Mouse (Mus musculus): ENCODE measurements around the gene Carmil2. TPM values are rescaled to one million over a fixed set of nuclear protein-coding genes. Genes with fewer than 3 reads are reported as not detected.

The Carmil2 gene
- polyA plus RNA-seq, 1 experiment from 2014 or later = 1.4 TPM

DNA sequence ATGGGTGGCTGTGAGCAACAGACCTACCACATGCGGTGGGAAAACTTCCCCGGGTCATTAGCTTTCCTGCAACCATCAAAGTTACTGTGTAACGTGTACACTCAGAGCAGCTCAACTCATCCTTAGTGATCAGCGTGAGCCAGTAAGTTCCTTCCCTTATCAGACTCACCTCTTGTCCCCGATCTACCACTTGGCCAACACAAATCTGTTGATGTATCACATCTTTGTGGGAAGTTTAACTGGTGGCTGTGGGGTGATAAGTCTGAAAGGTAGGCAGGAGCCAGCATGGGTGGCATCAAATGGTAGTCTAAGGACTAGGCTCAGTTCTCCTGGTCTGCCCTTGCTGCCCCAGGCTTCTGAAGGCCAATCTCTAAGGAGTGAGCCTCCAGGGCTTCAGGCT lies 46.1 kb downstream of the Carmil2 start:
- no peaks in the 10 kb centered on the region for H3K4me1 ChIP-seq
- no peak overlapping the region for H3K27ac ChIP-seq
- no peaks in the 10 kb centered on the region for H3K9me3 ChIP-seq
- no peaks in the 10 kb centered on the region for H3K36me3 ChIP-seq
- ATAC-seq (ENCODE audit: borderline replicate concordance, extremely low read depth, low FRiP score, low TSS enrichment) = no peak
- no peak overlapping the region for H3K4me3 ChIP-seq
- no peaks in the 10 kb centered on the region for H3K27me3 ChIP-seq
- 91% methylated on average over 5 of the region's 5 CpGs for WGBS
- no peak overlapping the region for H3K9ac ChIP-seq
- H3K4me2 ChIP-seq = no peak overlapping the region

GRCm38 (mm10) chr8:105739216-105739615 lies 53.1 kb downstream of the Carmil2 start:
- Histone ChIP-seq H3K36me3 (no peaks in the 10 kb centered on the region), H3K4me3 (no peak overlapping the region), H3K9me3 (no peaks in the 10 kb centered on the region), H3K27me3 (no peaks in the 10 kb centered on the region), H3K9ac (no peak overlapping the region), H3K4me2 (no peak overlapping the region), H3K4me1 (no peaks in the 10 kb centered on the region), H3K27ac (no peak overlapping the region)
- no peak for ATAC-seq (ENCODE audit: borderline replicate concordance, extremely low read depth, low FRiP score, low TSS enrichment)
- 81% methylated on average over 5 of the region's 5 CpGs for WGBS

DNA sequence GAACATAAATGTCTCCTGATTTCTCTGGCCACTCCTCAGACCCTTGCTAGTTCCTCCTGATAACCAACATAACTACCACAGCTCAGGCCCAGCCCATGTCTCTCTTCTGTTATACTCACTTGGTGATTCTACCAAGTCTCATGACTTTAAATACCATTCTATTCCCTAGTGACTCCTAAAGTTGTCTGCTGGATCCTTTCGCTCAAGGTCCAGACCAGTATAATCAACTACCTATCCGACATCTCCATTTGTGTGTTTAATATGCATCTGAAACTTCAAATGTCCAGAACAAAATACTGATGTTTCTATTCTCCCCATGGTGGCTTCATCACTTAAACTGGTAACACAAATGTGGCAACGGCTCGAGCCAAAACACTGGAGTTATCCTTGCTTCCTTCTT lies 57.2 kb downstream of the Carmil2 start:
- Histone ChIP-seq H3K4me3 (no peak overlapping the region), H3K4me1 (peaks cover 4% of the 10 kb centered on the region), H3K27me3 (no peaks in the 10 kb centered on the region), H3K4me2 (no peak overlapping the region), H3K9me3 (no peaks in the 10 kb centered on the region), H3K27ac (no peak overlapping the region), H3K36me3 (no peaks in the 10 kb centered on the region), H3K9ac (no peak overlapping the region)
- WGBS = 73% methylated on average over 4 of the region's 4 CpGs
- no peak for ATAC-seq (ENCODE audit: borderline replicate concordance, extremely low read depth, low FRiP score, low TSS enrichment)

Other genes with a start within 250 kb of the Carmil2 start
- 63.3 and 63.6 TPM in 2 replicates for gene Tppp3, start 214.7 kb upstream of the Carmil2 start, polyA plus RNA-seq (2015; fragmentation: Nextera tagmentation; extraction: Ambion mirVana)
- 44.0 and 50.9 TPM in 2 replicates for gene Zdhhc1, start 189.4 kb upstream of the Carmil2 start, polyA plus RNA-seq (2015; fragmentation: Nextera tagmentation; extraction: Ambion mirVana)
- gene Hsd11b2, start 167.5 kb upstream of the Carmil2 start, polyA plus RNA-seq (2015; fragmentation: Nextera tagmentation; extraction: Ambion mirVana) = 2.6 and 2.8 TPM in 2 replicates
- gene Atp6v0d1, start 120.2 kb upstream of the Carmil2 start, polyA plus RNA-seq (2015; fragmentation: Nextera tagmentation; extraction: Ambion mirVana) = 80.8 and 82.1 TPM in 2 replicates
- 30.6 and 34.1 TPM in 2 replicates for gene Ripor1, start 81.0 kb upstream of the Carmil2 start, polyA plus RNA-seq (2015; fragmentation: Nextera tagmentation; extraction: Ambion mirVana)
- 131 and 140 TPM in 2 replicates for gene Ctcf, start 49.7 kb upstream of the Carmil2 start, polyA plus RNA-seq (2015; fragmentation: Nextera tagmentation; extraction: Ambion mirVana)
- gene Agrp, start 48.9 kb upstream of the Carmil2 start, polyA plus RNA-seq (2015; fragmentation: Nextera tagmentation; extraction: Ambion mirVana) = 0.69 and 0.79 TPM in 2 replicates
- 61.7 and 66.5 TPM in 2 replicates for gene Acd, start 14.8 kb downstream of the Carmil2 start, polyA plus RNA-seq (2015; fragmentation: Nextera tagmentation; extraction: Ambion mirVana)
- gene Pard6a, start 14.9 kb downstream of the Carmil2 start, polyA plus RNA-seq (2015; fragmentation: Nextera tagmentation; extraction: Ambion mirVana) = 16.3 and 17.6 TPM in 2 replicates
- gene 4933405L10Rik, start 21.4 kb downstream of the Carmil2 start, polyA plus RNA-seq (2015; fragmentation: Nextera tagmentation; extraction: Ambion mirVana) = 0.17 TPM in 1 of 2 replicates, not detected in the other
- gene Enkd1, start 21.9 kb downstream of the Carmil2 start, polyA plus RNA-seq (2015; fragmentation: Nextera tagmentation; extraction: Ambion mirVana) = 27.3 and 28.9 TPM in 2 replicates
- 22.5 and 23.5 TPM in 2 replicates for gene Gfod2, start 72.4 kb downstream of the Carmil2 start, polyA plus RNA-seq (2015; fragmentation: Nextera tagmentation; extraction: Ambion mirVana)
- 9.9 and 12.0 TPM in 2 replicates for gene Ranbp10, start 141.1 kb downstream of the Carmil2 start, polyA plus RNA-seq (2015; fragmentation: Nextera tagmentation; extraction: Ambion mirVana)
- 1.3 and 1.5 TPM in 2 replicates for gene Tsnaxip1, start 141.5 kb downstream of the Carmil2 start, polyA plus RNA-seq (2015; fragmentation: Nextera tagmentation; extraction: Ambion mirVana)
- 45.2 and 45.4 TPM in 2 replicates for gene Cenpt, start 167.0 kb downstream of the Carmil2 start, polyA plus RNA-seq (2015; fragmentation: Nextera tagmentation; extraction: Ambion mirVana)
- 67.9 and 68.2 TPM in 2 replicates for gene Thap11, start 168.9 kb downstream of the Carmil2 start, polyA plus RNA-seq (2015; fragmentation: Nextera tagmentation; extraction: Ambion mirVana)
- 231 and 277 TPM in 2 replicates for gene Nutf2, start 174.3 kb downstream of the Carmil2 start, polyA plus RNA-seq (2015; fragmentation: Nextera tagmentation; extraction: Ambion mirVana)
- gene Edc4, start 194.6 kb downstream of the Carmil2 start, polyA plus RNA-seq (2015; fragmentation: Nextera tagmentation; extraction: Ambion mirVana) = 46.5 and 50.6 TPM in 2 replicates
- 0.77 and 0.93 TPM in 2 replicates for gene Nrn1l, start 207.3 kb downstream of the Carmil2 start, polyA plus RNA-seq (2015; fragmentation: Nextera tagmentation; extraction: Ambion mirVana)
- 32.0 and 33.0 TPM in 2 replicates for gene Pskh1, start 214.2 kb downstream of the Carmil2 start, polyA plus RNA-seq (2015; fragmentation: Nextera tagmentation; extraction: Ambion mirVana)
- 0.86 and 1.0 TPM in 2 replicates for gene Ctrl, start 247.6 kb downstream of the Carmil2 start, polyA plus RNA-seq (2015; fragmentation: Nextera tagmentation; extraction: Ambion mirVana)